Mouse (Mus musculus): ENCODE results near the gene Taco1.
A peak's percentile ranks its signal among the peaks of the same experiment; 100 is the strongest.

Taco1 gene

GRCm38 (mm10) chr11:106063756-106064155 is 2.1 kb upstream of the Taco1 start:
- no peak for DNase-seq

- DNase-seq: no peak
Measured at GRCm38 (mm10) chr11:106065073-106065922, 563 bp upstream of the Taco1 start.

- peak; percentile 73 for DNase-seq
Measured at GRCm38 (mm10) chr11:106066616-106067015, 755 bp downstream of the Taco1 start.

GRCm38 (mm10) chr11:106073774-106074173 is 7.9 kb downstream of the Taco1 start:
- DNase-seq: no peak

- DNase-seq: peak; percentile 85
Measured at GRCm38 (mm10) chr11:106076321-106076720, 10.5 kb downstream of the Taco1 start.

GRCm38 (mm10) chr11:106083708-106084701 is 18.1 kb downstream of the Taco1 start, which contains the start of gene Map3k3:
TSS of gene Map3k3 (plus strand) at chr11:106084613.
- peak; percentile 99 for DNase-seq

GRCm38 (mm10) chr11:106084911-106085561 is 19.2 kb downstream of the Taco1 start:
- peak; percentile 88 for DNase-seq

- peak; percentile 46 for DNase-seq
Measured at GRCm38 (mm10) chr11:106098223-106098622, 32.4 kb downstream of the Taco1 start.

GRCm38 (mm10) chr11:106102866-106103265 is 37.0 kb downstream of the Taco1 start:
- peak; percentile 14 for DNase-seq

- DNase-seq: no peak
Measured at GRCm38 (mm10) chr11:106106047-106106587, 40.3 kb downstream of the Taco1 start.

DNA sequence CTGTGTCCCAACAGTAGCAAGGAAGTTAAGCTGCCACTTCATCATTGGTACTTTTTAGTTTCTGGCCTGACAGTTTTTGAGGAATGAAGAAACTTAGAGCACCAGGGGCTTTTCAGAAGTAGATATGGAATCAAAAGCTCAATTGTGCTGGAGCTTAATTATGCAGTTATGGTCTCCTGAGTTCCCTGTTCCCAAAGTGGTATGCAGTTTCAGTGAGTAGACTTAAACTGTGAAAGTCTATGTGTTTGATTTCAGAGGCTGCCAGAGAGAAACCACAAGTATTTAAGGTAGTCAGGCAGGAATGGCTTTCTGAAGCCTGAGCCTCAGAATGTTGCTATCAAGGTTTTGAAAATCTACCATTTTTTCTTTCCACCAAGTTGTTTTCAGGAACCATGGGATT is 45.8 kb downstream of the Taco1 start:
- DNase-seq: no peak

- DNase-seq: no peak
Measured at GRCm38 (mm10) chr11:106122221-106122620, 56.4 kb downstream of the Taco1 start.

DNA sequence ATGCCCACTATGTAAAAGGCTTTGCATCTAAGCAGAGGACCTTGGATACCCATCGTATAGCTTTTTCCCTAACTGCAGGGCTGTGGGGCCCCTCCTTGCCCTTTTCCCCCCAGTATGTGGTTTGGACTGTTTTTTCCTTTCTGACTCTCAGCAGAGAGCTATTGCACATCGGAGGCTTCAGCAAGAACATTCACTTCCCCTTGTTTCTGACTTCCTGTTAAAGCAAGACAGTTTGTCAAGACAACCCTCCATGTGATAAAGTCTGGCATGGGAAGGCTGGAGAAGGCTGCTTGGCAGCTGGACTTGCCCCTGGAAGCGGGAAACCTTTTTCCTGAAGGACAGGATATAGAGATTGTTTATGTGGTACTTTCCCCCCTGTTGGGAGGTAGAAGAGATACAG is 56.9 kb downstream of the Taco1 start:
- DNase-seq: peak; percentile 23
